Mouse (Mus musculus) C2C12 (cell line): ENCODE data around the gene Slc22a5. TPM values are rescaled to one million over a fixed set of nuclear protein-coding genes. Genes with fewer than 3 reads are reported as not detected.

Experiments used
- H3K27me3 ChIP-seq: one replicate; pipeline ENCODE4 v1.6.1; 2011; ENCODE audit not compliant: control insufficient read depth, insufficient read depth, insufficient read length
- H3K36me3 ChIP-seq: one replicate; pipeline ENCODE4 v1.6.1; 2011; ENCODE audit not compliant: control insufficient read depth, insufficient read depth
- H3K4me3 ChIP-seq: one replicate; pipeline ENCODE4 v1.5.1; 2011; ENCODE audit warnings: mild to moderate bottlenecking, control low read depth; ENCODE audit not compliant: poor library complexity, insufficient read depth, severe bottlenecking
- H3K79me2 ChIP-seq: one replicate; pipeline ENCODE4 v1.6.1; 2011; ENCODE audit not compliant: control insufficient read depth, insufficient read depth
- H3K79me3 ChIP-seq: one replicate; pipeline ENCODE4 v1.6.1; 2011; ENCODE audit warnings: low read depth, control low read depth
- H3ac ChIP-seq: one replicate; pipeline ENCODE3; 2011; ENCODE audit warnings: low read depth; ENCODE audit not compliant: control insufficient read depth, insufficient read length
- CEBPB ChIP-seq: IDR thresholded peaks from one replicate; pipeline ENCODE4 v1.6.1; 2011; ENCODE audit warnings: low read depth, mild to moderate bottlenecking, control low read depth, moderate library complexity
- CTCF ChIP-seq: IDR thresholded peaks from one replicate; pipeline ENCODE4 v1.5.1; 2011; ENCODE audit not compliant: control insufficient read depth, insufficient read depth, insufficient read length
- FOSL1 ChIP-seq: IDR thresholded peaks from one replicate; pipeline ENCODE4 v1.8.0; 2011; ENCODE audit warnings: mild to moderate bottlenecking, low read length; ENCODE audit not compliant: poor library complexity, insufficient read depth, severe bottlenecking
- MAX ChIP-seq: IDR thresholded peaks from one replicate; pipeline ENCODE4 v1.6.1; 2011; ENCODE audit warnings: mild to moderate bottlenecking, control low read depth
- MYOD1 ChIP-seq: IDR thresholded peaks from one replicate; pipeline ENCODE4 v1.6.1; 2011; ENCODE audit warnings: low read depth; ENCODE audit not compliant: control insufficient read depth, insufficient read length
- MYOG ChIP-seq: IDR thresholded peaks from one replicate; pipeline ENCODE4 v1.6.1; 2011; ENCODE audit not compliant: control insufficient read depth, insufficient read length; ENCODE audit errors: extremely low read depth
- USF1 ChIP-seq: IDR thresholded peaks from one replicate; pipeline ENCODE4 v1.6.1; 2011; ENCODE audit warnings: low read depth, mild to moderate bottlenecking, control low read depth, moderate library complexity
- polyA plus RNA-seq: library from polyadenylated mRNA; unstranded; fragments of >200 nt; fragmentation: generic; extraction: Trizol; gene quantifications from one replicate; pipeline ENCODE4 v1.2.1, GENCODE M21; 2012; ENCODE audit warnings: missing spikeins

Slc22a5 gene
- polyA plus RNA-seq, 1 experiment: 2.9 TPM

DNA sequence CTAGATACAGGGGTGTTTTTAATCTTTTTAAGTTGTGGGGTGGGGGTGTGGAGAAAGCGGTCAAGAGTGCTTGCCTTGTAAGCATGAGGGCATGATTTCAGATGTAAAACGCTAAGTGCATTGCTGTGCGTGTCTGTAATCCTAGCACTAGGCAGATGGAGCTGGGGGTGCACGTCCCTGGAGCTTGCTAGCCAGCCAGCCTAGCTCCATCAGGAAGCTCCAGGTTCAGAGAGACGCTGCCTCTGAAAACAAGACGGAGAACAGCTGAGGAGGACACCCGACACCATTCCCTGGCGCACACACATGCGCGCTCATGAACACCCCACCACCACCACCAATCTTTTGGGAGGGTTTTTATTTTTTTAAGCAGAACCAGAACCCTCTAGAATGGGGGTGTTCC is 48.4 kb downstream of the Slc22a5 start:
- H3ac ChIP-seq: no peak overlapping the region
- no peaks in the 10 kb centered on the region for H3K79me2 ChIP-seq
- no peaks in the 10 kb centered on the region for H3K79me3 ChIP-seq
- TF ChIP-seq MYOD1: no peak
- no peak for TF ChIP-seq CEBPB
- TF ChIP-seq FOSL1: no peak
- no peak for TF ChIP-seq USF1
- no peak for TF ChIP-seq MYOG
- no peak for TF ChIP-seq CTCF
- no peak for TF ChIP-seq MAX
- no peak overlapping the region for H3K4me3 ChIP-seq
- H3K27me3 ChIP-seq: no peaks in the 10 kb centered on the region
- no peaks in the 10 kb centered on the region for H3K36me3 ChIP-seq

DNA sequence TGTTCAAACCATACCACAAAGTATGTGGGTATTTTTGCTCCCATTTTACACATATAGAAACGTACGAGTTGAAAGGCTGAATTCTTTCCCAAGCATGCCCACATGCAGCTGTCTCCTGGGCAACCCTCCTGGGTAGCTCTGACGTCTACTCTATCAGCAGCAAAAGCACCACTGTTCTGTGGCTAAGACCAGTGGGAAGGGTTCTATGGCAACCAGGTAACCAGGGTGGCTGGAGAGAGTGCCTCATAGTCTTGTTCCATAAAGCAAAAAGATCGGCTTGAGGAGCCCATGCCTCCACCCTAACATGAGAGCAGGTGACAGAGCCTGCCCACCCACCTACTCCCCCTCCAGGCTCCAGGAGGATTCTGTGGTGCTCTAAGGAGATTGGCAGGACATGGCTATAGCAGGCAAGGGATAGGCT is 49.3 kb downstream of the Slc22a5 start:
- Histone ChIP-seq H3K4me3 (no peak overlapping the region), H3K36me3 (no peaks in the 10 kb centered on the region), H3K79me2 (no peaks in the 10 kb centered on the region), H3K27me3 (no peaks in the 10 kb centered on the region), H3ac (no peak overlapping the region), H3K79me3 (no peaks in the 10 kb centered on the region)
- TF ChIP-seq FOSL1 (no peak), MYOG (no peak), CEBPB (no peak), CTCF (no peak), MYOD1 (no peak), MAX (no peak), USF1 (no peak)

DNA sequence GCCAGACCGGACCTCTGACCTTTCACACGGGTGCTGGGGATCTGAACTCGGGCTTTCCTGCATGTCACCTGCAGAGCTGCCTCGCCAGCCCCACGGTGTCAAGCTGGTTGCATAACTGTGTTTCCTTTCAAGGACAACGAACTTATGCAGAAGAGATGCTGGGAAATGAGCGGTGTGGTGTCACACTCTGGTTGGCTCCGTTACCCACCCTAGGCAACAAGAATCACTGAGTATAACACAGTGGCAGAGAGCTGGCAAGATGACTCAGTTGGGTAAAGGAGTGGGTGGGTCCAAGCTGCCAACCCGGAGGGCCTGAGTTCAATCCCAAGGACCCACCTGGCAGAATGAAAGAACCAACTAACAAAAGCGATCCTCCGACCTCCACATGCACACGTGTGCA is 49.9 kb downstream of the Slc22a5 start:
- TF ChIP-seq FOSL1: no peak
- TF ChIP-seq MAX: no peak
- no peak for TF ChIP-seq MYOD1
- TF ChIP-seq MYOG: no peak
- no peak for TF ChIP-seq CEBPB
- TF ChIP-seq CTCF: no peak
- no peak for TF ChIP-seq USF1
- Histone ChIP-seq H3K79me3 (no peaks in the 10 kb centered on the region), H3ac (no peak overlapping the region), H3K79me2 (no peaks in the 10 kb centered on the region), H3K36me3 (no peaks in the 10 kb centered on the region), H3K27me3 (no peaks in the 10 kb centered on the region), H3K4me3 (no peak overlapping the region)

DNA sequence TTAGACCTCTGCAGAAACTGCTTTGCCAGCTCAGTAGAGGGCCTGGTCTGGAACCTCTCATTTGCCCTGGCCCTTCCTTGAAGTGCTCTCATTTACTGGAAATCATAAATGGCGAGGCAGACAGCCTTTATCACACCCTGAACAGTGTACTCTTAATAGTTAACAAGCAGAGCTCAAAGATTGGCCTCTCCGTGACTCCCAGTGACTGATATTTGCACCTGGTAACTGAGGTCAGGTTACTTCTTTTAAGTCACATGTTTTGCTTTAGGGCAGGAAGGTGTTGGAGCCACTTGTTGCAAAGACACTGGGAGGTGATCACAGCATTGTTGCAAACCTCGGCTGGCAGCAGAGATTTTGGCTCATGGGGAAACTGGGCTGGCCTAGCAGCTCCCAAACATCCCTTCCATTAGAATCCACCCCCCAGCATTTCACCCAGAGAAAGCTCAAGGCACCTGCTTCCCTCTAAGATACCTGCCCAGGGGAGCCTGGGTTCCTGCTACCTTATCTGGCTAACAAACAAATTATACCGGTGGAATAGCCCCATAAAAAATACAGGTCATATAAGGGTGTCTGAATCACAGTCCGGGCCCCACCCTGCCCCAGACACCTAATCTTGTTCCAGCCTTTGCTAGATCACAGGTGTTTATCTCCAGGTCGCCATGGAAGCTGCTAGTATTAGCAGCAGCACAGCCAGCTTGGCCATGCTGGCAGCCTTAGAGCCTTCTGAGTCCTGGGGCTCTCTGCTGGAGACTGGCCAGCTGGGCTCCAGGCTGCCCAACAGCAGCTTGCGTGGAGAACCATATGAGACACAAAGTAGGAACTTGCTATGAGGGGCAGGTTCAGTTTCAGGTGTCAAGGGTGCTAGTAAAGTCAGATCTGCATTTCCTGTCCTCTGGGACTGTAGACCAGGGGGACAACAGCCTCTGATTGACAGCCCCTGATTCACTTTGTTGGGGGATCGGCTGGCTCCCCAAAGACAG is 51.5 kb downstream of the Slc22a5 start:
- Histone ChIP-seq H3ac (no peak overlapping the region), H3K36me3 (no peaks in the 10 kb centered on the region), H3K79me2 (no peaks in the 10 kb centered on the region), H3K27me3 (no peaks in the 10 kb centered on the region), H3K4me3 (no peak overlapping the region), H3K79me3 (no peaks in the 10 kb centered on the region)
- no peak for TF ChIP-seq MAX
- TF ChIP-seq CTCF: no peak
- TF ChIP-seq CEBPB: no peak
- TF ChIP-seq MYOG: no peak
- no peak for TF ChIP-seq MYOD1
- TF ChIP-seq USF1: no peak
- TF ChIP-seq FOSL1: no peak

DNA sequence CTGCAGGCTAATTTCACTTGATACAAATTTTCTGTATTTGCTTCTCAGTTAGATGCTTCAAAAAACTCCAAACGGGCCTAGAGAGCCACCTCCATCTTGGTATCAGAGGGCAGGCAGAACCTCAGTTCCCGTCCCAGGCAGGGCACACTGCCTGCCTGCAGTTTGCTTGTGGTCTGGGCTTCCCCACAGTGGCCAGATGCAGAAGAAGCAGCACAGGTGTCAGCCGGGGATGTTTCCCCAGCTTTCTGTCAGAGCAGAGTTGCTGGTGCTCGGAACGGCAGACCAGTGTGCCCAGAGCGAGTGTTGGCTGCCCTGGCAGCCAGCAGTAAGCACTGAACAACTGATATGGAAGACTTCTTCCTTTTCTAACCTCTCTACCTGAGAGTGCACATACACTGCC is 52.3 kb downstream of the Slc22a5 start:
- no peaks in the 10 kb centered on the region for H3K79me2 ChIP-seq
- no peak for TF ChIP-seq MYOD1
- TF ChIP-seq CEBPB: no peak
- TF ChIP-seq CTCF: no peak
- TF ChIP-seq USF1: no peak
- no peak for TF ChIP-seq FOSL1
- TF ChIP-seq MYOG: no peak
- no peak for TF ChIP-seq MAX
- H3ac ChIP-seq: no peak overlapping the region
- no peaks in the 10 kb centered on the region for H3K27me3 ChIP-seq
- no peaks in the 10 kb centered on the region for H3K79me3 ChIP-seq
- H3K4me3 ChIP-seq: no peak overlapping the region
- H3K36me3 ChIP-seq: no peaks in the 10 kb centered on the region

DNA sequence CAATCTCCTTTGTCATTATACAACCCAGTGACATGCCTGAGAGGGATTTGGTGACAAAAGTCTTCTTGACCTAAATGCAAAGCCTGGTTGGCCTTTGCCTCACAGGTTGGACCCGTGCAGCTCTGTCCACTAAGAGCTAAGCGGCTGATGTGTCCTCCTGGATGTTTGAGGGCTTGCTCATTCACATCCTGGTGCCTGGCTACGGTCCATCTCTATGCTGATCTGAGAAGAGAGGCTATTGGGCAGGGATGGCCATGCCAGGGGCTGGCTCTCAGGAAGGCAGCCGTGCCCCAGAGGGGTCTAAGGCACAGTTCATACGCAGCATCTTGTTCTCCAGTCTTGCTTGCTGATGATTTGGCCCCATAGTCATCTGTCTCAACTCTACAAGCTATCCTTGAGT is 53.7 kb downstream of the Slc22a5 start:
- H3K79me2 ChIP-seq: no peaks in the 10 kb centered on the region
- H3K4me3 ChIP-seq: no peak overlapping the region
- TF ChIP-seq CTCF (no peak), MYOG (no peak), USF1 (no peak), FOSL1 (no peak), MYOD1 (no peak), MAX (no peak), CEBPB (no peak)
- H3K36me3 ChIP-seq: no peaks in the 10 kb centered on the region
- no peaks in the 10 kb centered on the region for H3K79me3 ChIP-seq
- no peaks in the 10 kb centered on the region for H3K27me3 ChIP-seq
- H3ac ChIP-seq: no peak overlapping the region
